Mouse (Mus musculus) megakaryocyte, embryonic 14.5 days (primary cell): ENCODE measurements around the gene Herc4.

ENCODE experiments used
- FLI1 ChIP-seq: IDR thresholded peaks from 2 replicates; pipeline ENCODE4 v1.6.1; 2012; ENCODE audit warnings: low read length, inconsistent platforms, mixed read lengths
- GATA1 ChIP-seq: IDR thresholded peaks from 3 replicates; pipeline ENCODE4 v1.6.1; 2012; ENCODE audit warnings: mixed read lengths, low read length, inconsistent platforms, borderline replicate concordance

GRCm38 (mm10) chr10:63360502-63360901 is 116.9 kb downstream of the Herc4 start:
- TF ChIP-seq GATA1 (no peak), FLI1 (no peak)
